Mouse (Mus musculus): ENCODE results near the gene Rap1gap.
A peak's percentile ranks its signal among the peaks of the same experiment; 100 is the strongest.

DNA sequence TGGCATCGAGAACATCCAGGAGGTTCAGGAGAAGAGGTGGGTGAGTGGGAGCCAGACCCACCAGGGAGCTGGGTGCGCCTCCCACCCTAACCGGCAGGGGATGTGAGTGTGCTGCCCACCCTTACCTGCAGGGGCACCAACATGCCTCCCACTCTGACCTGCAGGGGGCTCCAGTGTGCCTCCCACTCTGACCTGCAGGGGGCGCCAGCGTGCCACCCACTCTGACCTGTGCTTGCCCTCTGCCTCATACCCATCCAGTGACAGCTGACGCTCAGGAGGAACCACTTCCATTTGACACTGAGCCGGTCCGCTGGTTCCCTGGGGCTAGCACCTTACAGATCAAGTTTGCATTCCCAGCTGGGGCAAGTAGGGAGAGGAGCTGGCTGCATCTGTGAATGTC, 60.2 kb downstream of the Rap1gap start:
- TF ChIP-seq POLR2A (IDR thresholded peaks at IDR 0.05; ENCODE audit: borderline replicate concordance, extremely low read depth, insufficient read depth, insufficient read length, poor library complexity, severe bottlenecking) (no peak), CTCF (IDR thresholded peaks at IDR 0.05; ENCODE audit: borderline replicate concordance, extremely low read depth, insufficient read depth, insufficient read length) (peak; percentile 72)
